Mouse (Mus musculus) forebrain, embryonic 13.5 days (tissue): ENCODE measurements at regions not wholly inside any gene's neighbourhood (a gene's known extent, or its start where the extent isn't known, plus 50 kb on each side); places are given as distances from the start of the nearest gene placed in this dataset.

Experiments used
- ATAC-seq: fragments of 200-750 bp; cut with Nextera tagmentation; 2 replicates; pipeline ENCODE4 v1.8.0; 2017
- H3K27ac ChIP-seq: fragments of 300-500 bp; sonication (generic); 2 replicates; pipeline ENCODE4 v1.5.1; 2015; ENCODE audit warnings: inconsistent platforms, mild to moderate bottlenecking, moderate library complexity
- H3K27me3 ChIP-seq: fragments of 300-500 bp; sonication (generic); 2 replicates; pipeline ENCODE4 v1.6.1; 2015; ENCODE audit warnings: mild to moderate bottlenecking, inconsistent platforms
- H3K36me3 ChIP-seq: fragments of 300-500 bp; sonication (generic); 2 replicates; pipeline ENCODE4 v1.6.1; 2015; ENCODE audit warnings: mild to moderate bottlenecking, inconsistent platforms; ENCODE audit not compliant: poor library complexity, severe bottlenecking
- H3K4me1 ChIP-seq: fragments of 300-500 bp; sonication (generic); 2 replicates; pipeline ENCODE4 v1.6.1; 2015; ENCODE audit warnings: inconsistent platforms
- H3K4me2 ChIP-seq: fragments of 300-500 bp; sonication (generic); 2 replicates; pipeline ENCODE4 v1.6.1; 2015; ENCODE audit warnings: inconsistent platforms, mild to moderate bottlenecking, moderate library complexity
- H3K4me3 ChIP-seq: fragments of 300-500 bp; sonication (generic); 2 replicates; pipeline ENCODE4 v1.5.1; 2015; ENCODE audit warnings: mild to moderate bottlenecking, inconsistent platforms
- H3K9ac ChIP-seq: fragments of 300-500 bp; sonication (generic); 2 replicates; pipeline ENCODE4 v1.6.1; 2015; ENCODE audit warnings: mild to moderate bottlenecking, inconsistent platforms
- H3K9me3 ChIP-seq: fragments of 300-500 bp; sonication (generic); replicated peaks from 2 replicates; pipeline ENCODE4 v1.6.1; 2016; ENCODE audit warnings: inconsistent platforms
- WGBS: fragments of 180-500 bp; shearing (Covaris S2); methylation state at CpG from one replicate; pipeline ENCODE4 v1.1.7; 2015; 5-methylcytosine and 5-hydroxymethylcytosine counted together

GRCm38 (mm10) chr9:43472231-43472630 lies 161.6 kb downstream of the Trim29 start:
- WGBS: 60% methylated on average over 2 of the region's 2 CpGs
- Histone ChIP-seq H3K27ac (no peak overlapping the region), H3K9me3 (no peaks in the 10 kb centered on the region)

GRCm38 (mm10) chr9:43473164-43473563 lies 162.5 kb downstream of the Trim29 start:
- Histone ChIP-seq H3K36me3 (no peaks in the 10 kb centered on the region), H3K9ac (no peak overlapping the region), H3K4me2 (0 out of 2 replicates have a peak overlapping the region, but pooled peaks have one; percentile 32), H3K27me3 (no peaks in the 10 kb centered on the region), H3K9me3 (no peaks in the 10 kb centered on the region), H3K27ac (peak overlapping the region; percentile 33; the same call in 1 of the 2 replicates), H3K4me1 (peaks cover 28% of the 10 kb centered on the region), H3K4me3 (no peak overlapping the region)
- peak; percentile 39; the same call in 1 of the 2 replicates for ATAC-seq
- WGBS: 75% methylated on average over 1 of the region's 1 CpGs

More at GRCm38 (mm10) chr9:43472231-43472630, 161.6 kb downstream of the Trim29 start:
- H3K4me2 ChIP-seq: no peak overlapping the region
- no peak overlapping the region for H3K9ac ChIP-seq
- no peaks in the 10 kb centered on the region for H3K36me3 ChIP-seq
- peak; percentile 19; the same call in 1 of the 2 replicates for ATAC-seq
- no peak overlapping the region for H3K4me3 ChIP-seq
- no peaks in the 10 kb centered on the region for H3K27me3 ChIP-seq
- peaks cover 29% of the 10 kb centered on the region for H3K4me1 ChIP-seq

- Histone ChIP-seq H3K9me3 (no peaks in the 10 kb centered on the region), H3K4me3 (no peak overlapping the region), H3K27ac (peak overlapping the region; percentile 33), H3K9ac (no peak overlapping the region), H3K27me3 (no peaks in the 10 kb centered on the region), H3K4me2 (peak overlapping the region; percentile 32), H3K4me1 (peaks cover 24% of the 10 kb centered on the region), H3K36me3 (no peaks in the 10 kb centered on the region)
- ATAC-seq: peak; percentile 62
- WGBS: 51% methylated on average over 16 of the region's 16 CpGs
Observed at GRCm38 (mm10) chr9:43473601-43474302, 163.1 kb downstream of the Trim29 start.

DNA sequence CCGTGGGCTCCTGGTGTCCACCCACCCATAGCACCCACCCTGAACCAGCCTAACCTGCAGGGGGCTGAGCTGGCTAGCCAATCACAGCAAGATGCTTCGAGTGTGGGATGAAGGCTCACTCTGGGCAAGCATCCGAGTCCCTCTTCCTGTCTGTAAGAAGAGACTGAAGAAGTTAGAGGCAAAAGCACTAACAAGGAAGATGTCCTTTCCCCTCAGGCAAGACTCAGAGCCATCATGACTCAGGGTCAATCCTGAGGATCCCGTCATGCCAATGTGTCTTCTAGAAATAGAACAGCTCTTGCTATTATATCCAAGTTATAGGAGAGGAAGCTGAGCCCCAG lies 163.6 kb downstream of the Trim29 start:
- Histone ChIP-seq H3K36me3 (no peaks in the 10 kb centered on the region), H3K4me2 (peak overlapping the region; percentile 32; the same call in 1 of the 2 replicates), H3K4me3 (no peak overlapping the region), H3K27me3 (no peaks in the 10 kb centered on the region), H3K27ac (peak overlapping the region; percentile 21; the same call in 1 of the 2 replicates), H3K9ac (no peak overlapping the region), H3K9me3 (no peaks in the 10 kb centered on the region), H3K4me1 (peaks cover 24% of the 10 kb centered on the region)
- WGBS: 71% methylated on average over 4 of the region's 4 CpGs
- no peak for ATAC-seq

- Histone ChIP-seq H3K4me3 (no peak overlapping the region), H3K4me1 (peaks cover 19% of the 10 kb centered on the region), H3K4me2 (no peak overlapping the region), H3K9ac (no peak overlapping the region), H3K36me3 (no peaks in the 10 kb centered on the region), H3K27ac (peak overlapping the region; percentile 32; the same call in 1 of the 2 replicates), H3K9me3 (peaks cover 4% of the 10 kb centered on the region; the same call in 1 of the 2 replicates), H3K27me3 (no peaks in the 10 kb centered on the region)
- ATAC-seq: 0 out of 2 replicates have a peak, but pooled peaks have one; percentile 43
- 54% methylated on average over 3 of the region's 3 CpGs for WGBS
Observed at GRCm38 (mm10) chr9:43480826-43481591, 170.4 kb downstream of the Trim29 start.

DNA sequence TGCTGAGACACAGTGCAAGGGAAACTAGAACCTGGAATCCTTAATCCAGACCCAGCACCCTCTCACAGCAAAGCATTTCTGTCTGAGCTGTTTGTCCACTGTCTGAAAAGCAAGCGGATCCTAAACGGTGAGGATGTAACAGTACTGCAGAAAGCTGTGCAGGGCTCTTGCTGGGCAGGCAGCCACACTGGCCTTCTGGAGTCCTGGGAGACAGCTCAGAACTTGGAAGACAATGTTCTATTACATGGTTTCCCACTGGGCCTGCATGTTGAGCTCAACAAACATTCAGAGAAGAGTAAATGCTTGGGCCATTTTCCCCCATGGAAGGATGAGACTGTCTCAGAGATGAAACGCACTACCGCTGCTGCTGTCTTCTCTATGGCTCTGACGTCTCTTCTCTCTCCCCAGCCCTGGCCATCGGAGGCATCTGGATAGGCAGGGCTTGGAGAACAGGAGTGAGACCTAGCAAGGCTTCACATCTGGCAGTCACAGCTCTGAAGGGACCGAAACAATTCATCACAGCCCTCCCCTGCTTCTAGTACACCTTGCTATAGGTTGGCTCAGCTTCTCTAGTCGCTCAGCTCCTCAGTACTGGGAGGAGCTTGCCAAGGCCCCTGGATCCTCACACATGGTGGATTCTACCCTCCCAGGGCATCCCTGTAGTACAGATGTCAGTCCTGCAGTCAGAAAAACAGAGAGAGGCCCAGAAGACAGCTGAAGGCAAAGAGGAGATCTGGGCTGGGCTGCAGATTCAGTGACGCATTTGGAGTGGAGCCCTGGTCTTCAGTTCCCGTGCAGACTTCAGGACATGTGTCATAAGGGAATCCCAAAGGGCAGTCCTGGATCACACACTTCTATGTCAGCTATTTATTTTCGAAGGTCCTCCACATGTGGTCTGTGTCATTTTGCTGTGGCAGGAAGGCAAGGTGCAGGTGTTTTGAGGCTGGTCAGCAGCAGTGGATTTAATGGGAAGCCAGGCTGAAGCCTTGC lies 171.7 kb downstream of the Trim29 start:
- WGBS: 81% methylated on average over 11 of the region's 11 CpGs
- Histone ChIP-seq H3K27ac (no peak overlapping the region), H3K36me3 (no peaks in the 10 kb centered on the region), H3K4me2 (no peak overlapping the region), H3K4me1 (peaks cover 19% of the 10 kb centered on the region), H3K9ac (no peak overlapping the region), H3K4me3 (no peak overlapping the region), H3K27me3 (no peaks in the 10 kb centered on the region), H3K9me3 (peaks cover 4% of the 10 kb centered on the region; the same call in 1 of the 2 replicates)
- no peak for ATAC-seq

DNA sequence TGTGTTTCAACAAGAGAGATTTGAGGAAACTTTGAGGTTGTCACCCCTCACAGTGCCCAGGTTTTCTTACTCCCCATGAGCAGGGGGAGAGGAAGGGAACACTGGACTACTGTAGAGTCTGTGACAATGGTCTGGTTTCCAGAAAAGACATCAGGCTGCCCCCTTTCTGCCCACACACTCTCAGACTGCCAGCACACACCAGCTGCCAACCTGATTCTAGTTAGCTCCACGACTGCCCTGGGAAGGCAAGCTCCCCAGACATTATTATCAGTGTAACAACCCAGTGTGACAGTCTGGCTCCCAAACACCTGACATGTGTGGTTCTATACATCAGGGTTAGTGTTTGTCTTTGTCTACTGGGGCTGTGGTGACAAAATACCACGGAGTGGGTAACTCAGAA lies 172.5 kb downstream of the Trim29 start:
- no peak for ATAC-seq
- Histone ChIP-seq H3K4me2 (no peak overlapping the region), H3K4me3 (no peak overlapping the region), H3K9ac (no peak overlapping the region), H3K27ac (no peak overlapping the region), H3K9me3 (peaks cover 4% of the 10 kb centered on the region; the same call in 1 of the 2 replicates), H3K36me3 (no peaks in the 10 kb centered on the region), H3K4me1 (peaks cover 19% of the 10 kb centered on the region), H3K27me3 (no peaks in the 10 kb centered on the region)
- WGBS: 67% methylated on average over 2 of the region's 2 CpGs

DNA sequence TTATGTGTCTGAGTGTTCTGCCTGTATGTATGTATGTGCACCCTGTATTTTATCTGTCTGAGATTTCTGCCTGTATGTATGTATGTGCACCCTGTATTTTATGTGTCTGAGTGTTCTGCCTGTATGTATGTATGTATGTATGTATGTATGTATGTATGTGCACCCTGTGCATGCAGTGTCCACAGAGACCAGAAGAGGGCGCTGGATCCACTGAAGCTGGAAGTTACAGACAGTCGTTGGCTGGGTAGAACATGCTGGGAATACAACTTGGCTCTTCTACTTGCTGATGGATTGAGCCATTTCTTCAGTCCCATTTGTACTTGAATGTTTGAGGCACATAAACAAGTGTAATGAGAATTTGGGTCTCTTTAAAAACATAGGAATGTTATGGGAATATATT lies 173.3 kb downstream of the Trim29 start:
- Histone ChIP-seq H3K4me2 (no peak overlapping the region), H3K4me3 (no peak overlapping the region), H3K36me3 (no peaks in the 10 kb centered on the region), H3K27me3 (no peaks in the 10 kb centered on the region), H3K27ac (no peak overlapping the region), H3K4me1 (peaks cover 19% of the 10 kb centered on the region), H3K9me3 (peaks cover 4% of the 10 kb centered on the region; the same call in 1 of the 2 replicates), H3K9ac (no peak overlapping the region)
- no peak for ATAC-seq
- WGBS: 89% methylated on average over 2 of the region's 2 CpGs

DNA sequence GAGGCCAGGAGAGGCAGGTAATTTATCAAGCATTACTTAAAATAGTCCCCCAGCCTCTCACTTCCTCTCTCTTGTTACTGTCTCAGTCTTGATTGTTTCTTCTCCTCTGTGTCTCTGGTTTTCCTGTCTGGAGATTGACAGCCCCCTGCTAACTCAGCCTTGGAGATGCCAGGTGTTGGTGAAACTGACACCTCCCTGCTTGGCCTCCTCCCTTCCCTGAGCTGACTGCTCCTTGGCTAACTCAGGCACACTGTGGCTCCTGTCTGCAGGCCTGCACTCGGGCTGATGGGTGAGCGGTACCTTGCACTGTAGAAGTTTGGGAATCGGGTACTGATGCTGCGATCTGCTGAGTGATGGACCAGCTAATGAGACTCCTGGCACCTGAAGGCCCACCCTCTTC lies 176.1 kb downstream of the Trim29 start:
- 74% methylated on average over 4 of the region's 4 CpGs for WGBS
- Histone ChIP-seq H3K36me3 (no peaks in the 10 kb centered on the region), H3K27me3 (no peaks in the 10 kb centered on the region), H3K4me1 (peaks cover 9% of the 10 kb centered on the region), H3K27ac (no peak overlapping the region), H3K4me2 (no peak overlapping the region), H3K9me3 (peaks cover 4% of the 10 kb centered on the region; the same call in 1 of the 2 replicates), H3K9ac (no peak overlapping the region), H3K4me3 (no peak overlapping the region)
- no peak for ATAC-seq

GRCm38 (mm10) chr9:43489205-43489604 lies 178.6 kb downstream of the Trim29 start:
- Histone ChIP-seq H3K36me3 (no peaks in the 10 kb centered on the region), H3K4me2 (no peak overlapping the region), H3K9ac (no peak overlapping the region), H3K4me1 (peaks cover 8% of the 10 kb centered on the region), H3K27ac (no peak overlapping the region), H3K27me3 (no peaks in the 10 kb centered on the region), H3K4me3 (no peak overlapping the region), H3K9me3 (0 out of 2 replicates have a peak, but pooled peaks cover under 1% of the 10 kb centered on the region)
- no peak for ATAC-seq
- WGBS: 77% methylated on average over 8 of the region's 8 CpGs

DNA sequence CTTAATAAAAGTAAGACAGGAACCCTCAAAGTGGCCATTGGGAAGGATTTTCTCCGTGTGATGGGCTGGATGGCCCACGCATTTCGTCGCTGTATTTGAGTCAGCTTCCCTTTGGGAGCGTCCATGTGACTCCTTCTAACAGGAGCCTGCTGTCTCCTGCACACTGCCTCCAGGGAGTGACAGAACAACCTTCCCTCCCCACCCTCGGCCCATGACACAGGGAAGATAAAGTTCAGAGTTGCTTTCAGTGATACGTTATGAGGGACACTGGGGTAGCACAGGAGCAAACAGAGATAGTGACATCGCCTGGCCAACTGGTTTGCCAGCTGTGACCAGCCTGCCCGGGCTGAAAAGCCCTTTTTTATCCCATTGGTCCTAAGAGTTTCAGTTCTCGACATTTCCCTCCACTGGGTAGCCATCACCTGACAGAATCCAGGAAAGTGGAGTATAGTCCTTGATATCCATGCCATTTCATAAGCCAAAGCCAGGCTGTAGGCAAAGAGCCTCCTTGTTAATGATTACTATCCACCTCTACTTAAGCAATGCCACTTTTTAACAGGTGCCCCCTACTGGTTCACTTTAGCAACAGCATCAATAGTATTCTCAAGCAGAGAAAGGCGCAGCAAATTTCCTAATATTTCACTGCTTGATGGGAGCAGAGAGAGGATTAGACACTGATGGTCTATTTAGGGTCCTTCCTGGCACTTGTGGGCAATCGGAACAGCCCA lies 180.5 kb downstream of the Trim29 start:
- WGBS: 81% methylated on average over 12 of the region's 12 CpGs
- no peaks in the 10 kb centered on the region for H3K27me3 ChIP-seq
- H3K4me3 ChIP-seq: no peak overlapping the region
- peaks cover 8% of the 10 kb centered on the region for H3K4me1 ChIP-seq
- H3K4me2 ChIP-seq: no peak overlapping the region
- H3K36me3 ChIP-seq: no peaks in the 10 kb centered on the region
- no peak overlapping the region for H3K27ac ChIP-seq
- ATAC-seq: no peak
- no peak overlapping the region for H3K9ac ChIP-seq
- H3K9me3 ChIP-seq: no peaks in the 10 kb centered on the region
